Mouse (Mus musculus): Measurements from ENCODE around the gene AI464131. TPM values are rescaled to one million over a fixed set of nuclear protein-coding genes. Genes with fewer than 3 reads are reported as not detected.

The AI464131 gene
- 10 to 100 TPM; 29.9 to 32.4 TPM for total RNA-seq (2021)

DNA sequence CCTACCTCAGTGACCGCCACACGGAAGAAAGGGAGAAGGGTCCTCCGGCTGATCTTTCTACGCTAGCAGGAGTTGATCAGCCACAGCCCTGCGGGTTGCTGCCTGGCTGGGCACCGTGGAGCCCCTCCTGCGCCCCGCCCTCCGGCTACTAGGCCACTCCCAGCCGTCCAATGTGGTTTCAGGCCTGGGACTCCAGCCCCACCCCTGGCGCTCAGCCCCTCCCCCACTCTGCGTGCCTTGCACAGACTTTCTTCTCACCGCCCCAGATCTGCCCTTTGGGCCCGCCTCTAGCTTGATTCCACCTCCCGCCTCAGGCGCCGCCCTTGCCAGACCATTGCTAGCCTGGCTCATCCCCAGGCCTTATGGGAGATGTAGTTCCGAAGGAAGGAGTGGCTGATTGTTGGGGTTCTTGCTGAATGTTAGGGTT, at the start of gene AI464131:
Gene AI464131 (minus strand): TSS at position 91 of the 427 bp plus-strand sequence.
- peak; percentile 93 to 94 for DNase-seq

GRCm38 (mm10) chr4:41552529-41552928, 49.7 kb upstream of the AI464131 start:
- DNase-seq, result peak; percentile 56 to 69

DNA sequence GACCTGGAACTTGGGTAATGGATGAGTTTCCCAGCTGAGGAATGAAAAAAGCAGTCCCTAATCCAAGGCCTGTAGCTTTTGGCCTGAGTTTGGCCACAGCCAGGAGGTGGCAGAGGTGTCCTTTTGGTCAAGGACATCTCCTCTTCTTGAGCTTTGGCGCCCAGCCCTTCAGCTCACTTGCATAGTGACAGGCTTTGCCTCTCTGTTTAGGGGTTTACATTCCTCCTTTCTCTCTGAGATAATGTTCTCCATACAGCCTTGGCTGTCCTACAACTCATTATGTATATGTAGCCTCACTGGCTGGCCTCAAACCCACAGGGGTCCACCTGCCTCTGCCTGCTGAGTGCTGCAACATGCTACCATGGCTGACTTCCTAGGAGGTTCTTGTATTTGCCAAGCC, 44.2 kb upstream of the AI464131 start:
- DNase-seq, result no peak

GRCm38 (mm10) chr4:41545985-41546384, 43.1 kb upstream of the AI464131 start:
- no peak for DNase-seq

DNA sequence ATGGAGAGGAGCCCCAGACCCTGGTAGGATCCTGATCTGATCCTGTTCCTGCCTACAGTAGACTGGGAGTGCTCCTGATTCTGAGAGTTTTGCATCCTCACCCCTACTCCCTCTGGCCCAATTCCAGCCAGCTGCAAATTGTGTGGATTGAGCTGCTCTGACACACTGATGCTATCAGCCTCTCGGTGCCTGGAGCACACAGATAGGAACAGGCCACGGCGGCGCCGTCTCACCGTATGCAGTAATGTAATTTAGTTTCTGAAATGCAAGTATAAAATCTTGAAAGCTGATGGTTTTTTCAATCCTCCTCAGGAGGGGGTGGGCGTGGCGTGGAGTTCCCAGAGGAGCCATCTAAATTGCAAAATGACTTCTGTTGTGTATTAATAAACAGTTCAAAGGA, 39.3 kb upstream of the AI464131 start:
- no peak for DNase-seq

- DNase-seq, result no peak
These were observed 32.0 kb upstream of the AI464131 start for GRCm38 (mm10) chr4:41534866-41535265.

GRCm38 (mm10) chr4:41532420-41532819, 29.5 kb upstream of the AI464131 start:
- DNase-seq, result no peak

DNA sequence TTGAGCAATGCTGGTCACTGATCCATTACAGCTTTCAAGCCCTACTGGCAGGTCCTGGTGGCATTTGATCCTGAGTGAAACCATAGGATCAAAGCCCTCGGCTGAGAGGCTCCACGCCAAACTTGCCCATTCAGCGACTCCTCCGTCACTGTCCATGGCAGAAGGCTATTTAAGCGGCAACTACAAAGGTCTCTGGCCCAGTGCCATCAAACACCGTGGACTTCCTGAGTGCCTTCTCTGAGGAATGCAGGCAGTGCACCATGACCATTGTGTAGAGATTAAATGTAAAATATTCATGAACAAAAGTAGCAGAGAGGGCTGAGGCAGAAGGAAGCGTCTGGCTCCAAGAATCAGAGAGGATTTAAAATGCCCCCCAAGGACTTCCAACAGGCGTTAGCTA, 25.1 kb upstream of the AI464131 start:
- no peak for DNase-seq

DNA sequence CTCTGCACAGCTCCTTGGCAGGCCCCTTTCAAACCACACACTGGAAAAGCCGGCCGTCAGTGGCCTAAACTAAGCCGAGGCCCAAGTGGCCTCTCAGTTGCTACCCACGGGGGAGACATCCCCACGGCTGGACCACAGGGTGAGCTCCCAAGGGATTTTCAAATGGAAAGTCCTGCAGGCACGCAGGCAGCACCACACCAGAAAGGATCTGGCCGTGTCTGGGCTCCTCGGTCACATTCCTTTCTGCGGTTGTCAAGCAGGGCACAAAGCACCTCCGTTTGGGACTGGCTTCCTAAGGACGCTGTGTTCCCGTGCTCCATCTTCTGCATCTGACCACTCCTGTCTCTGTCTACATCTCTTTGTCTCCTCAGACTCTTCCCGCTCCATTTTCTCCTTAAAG, 24.2 kb upstream of the AI464131 start:
- no peak for DNase-seq

- DNase-seq, result no peak
These were observed 23.7 kb upstream of the AI464131 start for GRCm38 (mm10) chr4:41526553-41526952.

GRCm38 (mm10) chr4:41524829-41525228, 22.0 kb upstream of the AI464131 start:
- no peak for DNase-seq

GRCm38 (mm10) chr4:41523839-41524238, 21.0 kb upstream of the AI464131 start:
- DNase-seq, result no peak

DNA sequence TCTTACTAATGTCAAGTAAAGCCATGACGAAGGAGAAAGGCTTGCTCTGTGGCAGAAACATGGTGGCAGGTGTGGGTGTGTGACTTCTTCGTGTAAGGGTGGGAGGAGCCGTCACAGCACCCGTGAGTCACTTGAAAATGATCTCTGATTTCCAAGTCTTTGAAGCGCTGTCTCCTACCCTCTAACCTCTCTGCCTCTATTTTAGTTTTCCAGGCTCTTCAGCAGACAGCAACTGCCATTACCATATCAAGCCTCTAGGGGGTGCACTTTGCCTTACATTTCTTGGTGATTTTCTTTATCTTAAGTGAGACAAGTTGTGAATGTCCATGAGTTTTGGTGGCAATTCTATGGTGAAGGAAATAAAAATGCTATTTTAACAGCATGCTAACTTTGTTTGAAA, 19.9 kb upstream of the AI464131 start:
- DNase-seq, result no peak

GRCm38 (mm10) chr4:41522136-41522535, 19.3 kb upstream of the AI464131 start:
- no peak for DNase-seq

DNA sequence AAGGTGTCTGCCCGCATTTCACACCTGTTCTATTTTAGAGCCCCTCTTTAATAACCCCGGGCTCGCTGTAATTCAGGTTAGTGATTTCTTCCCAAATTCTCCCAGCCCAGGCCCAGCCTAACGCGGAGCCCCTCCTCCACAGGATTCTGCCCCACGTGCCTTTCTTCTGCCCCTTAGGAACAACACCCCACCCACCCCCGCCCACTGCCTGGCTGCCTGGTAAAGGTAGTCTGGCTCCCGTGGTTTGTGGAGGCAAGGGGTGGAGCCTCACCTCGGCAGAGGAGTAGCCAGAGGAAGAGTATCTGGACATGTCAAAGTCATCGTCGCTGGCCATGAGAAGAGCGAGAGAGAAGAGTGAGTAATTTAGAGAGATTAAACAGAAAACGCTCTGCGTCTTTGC, 17.8 kb upstream of the AI464131 start:
- DNase-seq, result no peak

GRCm38 (mm10) chr4:41519195-41519594, 16.3 kb upstream of the AI464131 start:
- no peak for DNase-seq

DNA sequence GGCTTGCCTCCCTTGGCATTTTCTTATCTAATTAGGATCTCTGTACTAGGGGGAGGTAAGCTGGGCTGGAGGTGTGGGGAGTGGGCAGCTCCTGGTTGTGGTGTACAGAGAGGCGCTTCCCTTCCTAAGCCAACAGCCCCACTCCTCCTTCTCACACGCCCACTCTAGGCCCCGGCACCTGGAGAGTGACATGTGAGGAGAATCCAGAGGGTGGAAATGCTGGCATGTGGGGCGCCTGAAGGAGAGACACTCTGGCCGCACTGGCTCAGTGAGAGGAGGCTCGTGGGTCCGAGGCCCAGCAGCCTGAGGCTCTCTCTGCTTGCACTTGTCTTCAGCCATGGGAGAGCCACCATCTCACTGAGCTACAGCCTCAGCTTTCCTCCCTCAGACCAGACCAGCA, 15.5 kb upstream of the AI464131 start:
- no peak for DNase-seq

GRCm38 (mm10) chr4:41517233-41517632, 14.4 kb upstream of the AI464131 start, which contains the start of gene 1110017D15Rik:
TSS of gene 1110017D15Rik (minus strand) at chr4:41517333.
- DNase-seq, result no peak

DNA sequence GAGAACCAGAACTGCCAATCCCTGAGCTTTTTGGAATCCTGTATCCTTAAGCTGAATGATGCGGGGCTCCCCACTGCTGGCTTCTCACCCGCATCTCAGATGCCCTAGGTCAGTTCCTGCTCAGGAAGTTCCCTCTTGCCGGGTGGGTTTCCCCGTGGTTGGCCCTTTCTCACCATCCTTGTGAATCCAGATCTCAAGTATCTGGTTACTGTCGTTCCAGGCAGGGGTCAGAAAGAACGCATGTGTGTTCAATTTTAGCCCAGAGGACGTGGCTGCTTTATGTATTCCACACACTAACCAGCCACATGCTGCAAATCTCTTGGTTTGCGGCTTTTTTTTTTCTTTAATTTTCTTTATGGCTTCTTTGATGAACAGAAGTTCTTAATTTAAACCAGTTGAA, 10.8 kb upstream of the AI464131 start:
- no peak for DNase-seq

- no peak for DNase-seq
These were observed 10.4 kb upstream of the AI464131 start for GRCm38 (mm10) chr4:41513309-41513708.

GRCm38 (mm10) chr4:41507998-41508397, 5.1 kb upstream of the AI464131 start:
- DNase-seq, result no peak

DNA sequence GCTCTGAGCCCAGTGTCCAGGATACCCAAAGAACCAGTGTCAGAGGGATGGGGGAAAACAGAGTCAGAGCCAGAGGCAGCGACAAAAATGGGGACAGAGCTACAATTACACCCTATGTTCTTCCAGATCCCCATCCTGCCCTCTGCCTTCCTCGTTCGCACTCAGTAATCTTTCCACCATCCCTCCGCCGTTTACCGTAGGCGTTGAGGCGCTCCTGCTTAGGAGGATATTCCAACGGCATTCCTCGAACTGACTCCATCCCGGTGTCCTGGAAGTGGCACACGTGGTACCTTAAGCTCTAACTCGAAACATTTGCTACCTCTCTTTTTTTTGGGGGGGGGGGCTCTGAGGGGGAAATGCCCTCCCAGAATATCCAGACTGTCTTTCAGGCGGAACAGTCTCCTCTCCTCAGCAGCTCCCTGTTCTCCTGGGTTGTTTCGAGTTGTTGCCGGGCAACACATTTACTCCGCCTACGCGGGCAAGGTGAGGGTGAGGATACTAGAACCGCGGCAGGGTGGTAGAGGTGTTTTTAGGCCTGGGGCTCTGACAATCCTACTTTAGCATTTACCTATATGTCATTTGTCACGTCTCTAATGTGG, 4.5 kb upstream of the AI464131 start:
- no peak for DNase-seq

DNA sequence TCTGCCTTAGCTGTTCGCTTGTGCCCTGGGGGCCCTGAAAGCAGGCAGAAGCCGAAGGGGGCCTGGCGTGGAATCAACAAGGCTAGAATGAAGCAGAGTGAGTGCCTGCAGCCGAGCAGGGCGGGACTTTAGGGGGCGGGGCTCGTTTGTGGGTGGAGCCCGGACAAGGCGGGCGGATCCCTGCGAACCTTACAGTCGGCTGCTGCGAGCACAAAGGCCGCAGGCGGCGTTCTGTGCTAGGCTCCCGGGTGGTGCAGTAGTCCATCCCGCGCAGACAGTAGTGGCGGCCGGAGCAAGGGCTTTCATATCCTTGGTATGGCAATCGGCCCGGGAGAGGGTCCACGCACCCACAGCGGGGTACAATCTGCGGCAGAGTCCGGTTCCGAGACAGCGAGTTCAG, 4.0 kb upstream of the AI464131 start:
- DNase-seq, result peak; percentile 83

GRCm38 (mm10) chr4:41506156-41506555, 3.3 kb upstream of the AI464131 start:
- DNase-seq, result peak; percentile 51 to 57

DNA sequence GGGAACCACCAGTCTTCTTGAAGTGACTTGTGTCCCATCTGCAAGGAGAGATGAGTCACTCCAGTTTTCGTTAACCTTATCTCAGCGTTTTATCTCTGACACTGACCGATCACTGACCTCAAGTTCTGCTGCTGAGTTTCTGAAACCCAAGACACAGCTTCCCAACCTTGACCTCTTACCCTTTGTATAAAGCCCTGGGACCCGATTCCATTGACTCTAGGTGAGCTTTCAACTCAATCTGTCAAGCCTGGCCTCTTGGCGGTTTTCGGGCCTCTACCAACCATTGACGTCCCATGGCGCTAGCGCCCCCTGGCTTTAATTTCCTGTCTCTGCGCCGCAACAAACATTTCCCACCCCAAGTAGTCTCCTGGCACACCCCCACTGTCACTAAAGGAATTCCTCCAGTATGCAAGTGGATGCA, 2.3 kb upstream of the AI464131 start:
- DNase-seq, result no peak

Data from layer of hippocampus, postnatal 36 days (tissue).